Mouse (Mus musculus) lung, adult 2 months (tissue): ENCODE data around the gene Gm20388.

Experiments used
- CTCF ChIP-seq: fragments of 200-500 bp; IDR thresholded peaks from 2 replicates; pipeline ENCODE4 v1.5.1; 2011; ENCODE audit warnings: mild to moderate bottlenecking, low read length, control low read depth; ENCODE audit not compliant: insufficient read depth
- POLR2A ChIP-seq: fragments of 200-500 bp; IDR thresholded peaks from 2 replicates; pipeline ENCODE4 v1.6.1; 2011; ENCODE audit warnings: low read depth, mild to moderate bottlenecking, control low read depth, low read length, borderline replicate concordance; ENCODE audit errors: extremely low read depth

DNA sequence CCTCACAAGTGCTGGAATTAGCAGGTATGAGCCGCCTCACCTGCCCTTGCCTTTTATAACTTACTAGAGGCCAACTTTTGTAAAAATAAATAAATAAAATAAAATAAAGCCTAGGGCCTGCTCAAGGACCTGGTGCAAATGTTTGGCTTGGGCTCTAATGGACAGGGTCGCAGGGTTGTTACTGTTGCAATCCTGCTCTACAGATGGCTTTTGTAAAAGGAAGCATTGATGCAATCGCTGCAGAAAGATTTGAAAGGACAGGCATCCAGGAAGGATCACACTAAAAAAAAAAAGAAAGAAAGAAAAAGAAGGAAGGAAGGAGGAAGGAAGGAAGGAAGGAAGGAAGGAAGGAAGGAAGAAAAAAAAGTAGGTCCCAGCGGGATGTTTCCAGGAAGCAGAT lies 3949.7 kb downstream of the Gm20388 start:
- TF ChIP-seq CTCF (no peak), POLR2A (no peak)
